Mouse (Mus musculus) limb, embryonic 15.5 days (tissue): ENCODE measurements around the gene Tnfrsf4. TPM values are rescaled to one million over a fixed set of nuclear protein-coding genes. Genes with fewer than 3 reads are reported as not detected.

ENCODE experiments used
- ATAC-seq: fragments of 200-750 bp; cut with Nextera tagmentation; 2 replicates; pipeline ENCODE4 v1.8.0; 2017; ENCODE audit warnings: low read depth, moderate TSS enrichment; ENCODE audit not compliant: insufficient number of reproducible peaks, low FRiP score, low TSS enrichment
- H3K27ac ChIP-seq: fragments of 300-500 bp; sonication (generic); 2 replicates; pipeline ENCODE4 v1.5.1; 2015; ENCODE audit warnings: moderate library complexity, mild to moderate bottlenecking, inconsistent platforms
- H3K27me3 ChIP-seq: fragments of 300-500 bp; sonication (generic); 2 replicates; pipeline ENCODE4 v1.6.1; 2015; ENCODE audit warnings: inconsistent platforms
- H3K36me3 ChIP-seq: fragments of 300-500 bp; sonication (generic); 2 replicates; pipeline ENCODE4 v1.6.1; 2015; ENCODE audit warnings: inconsistent platforms
- H3K4me1 ChIP-seq: fragments of 300-500 bp; sonication (generic); 2 replicates; pipeline ENCODE4 v1.6.1; 2015; ENCODE audit warnings: inconsistent platforms
- H3K4me2 ChIP-seq: fragments of 300-500 bp; sonication (generic); 2 replicates; pipeline ENCODE4 v1.6.1; 2015; ENCODE audit warnings: mild to moderate bottlenecking, inconsistent platforms
- H3K4me3 ChIP-seq: fragments of 300-500 bp; sonication (generic); 2 replicates; pipeline ENCODE4 v1.5.1; 2015; ENCODE audit warnings: mild to moderate bottlenecking, inconsistent platforms
- H3K9ac ChIP-seq: fragments of 300-500 bp; sonication (generic); 2 replicates; pipeline ENCODE4 v1.6.1; 2015; ENCODE audit warnings: inconsistent platforms
- H3K9me3 ChIP-seq: fragments of 300-500 bp; sonication (generic); 2 replicates; pipeline ENCODE4 v1.6.1; 2016; ENCODE audit warnings: inconsistent platforms
- WGBS: fragments of 180-500 bp; shearing (Covaris S2); methylation state at CpG from one replicate; pipeline ENCODE4 v1.1.7; 2015; 5-methylcytosine and 5-hydroxymethylcytosine counted together
- polyA plus RNA-seq: library from polyadenylated mRNA; unstranded; fragments of >200 nt; fragmentation: Nextera tagmentation; extraction: Ambion mirVana; gene quantifications from 2 replicates; pipeline ENCODE4 v1.2.1, GENCODE M21; 2015

Tnfrsf4 gene
- polyA plus RNA-seq, 1 experiment from 2014 or later = 0.55 TPM

DNA sequence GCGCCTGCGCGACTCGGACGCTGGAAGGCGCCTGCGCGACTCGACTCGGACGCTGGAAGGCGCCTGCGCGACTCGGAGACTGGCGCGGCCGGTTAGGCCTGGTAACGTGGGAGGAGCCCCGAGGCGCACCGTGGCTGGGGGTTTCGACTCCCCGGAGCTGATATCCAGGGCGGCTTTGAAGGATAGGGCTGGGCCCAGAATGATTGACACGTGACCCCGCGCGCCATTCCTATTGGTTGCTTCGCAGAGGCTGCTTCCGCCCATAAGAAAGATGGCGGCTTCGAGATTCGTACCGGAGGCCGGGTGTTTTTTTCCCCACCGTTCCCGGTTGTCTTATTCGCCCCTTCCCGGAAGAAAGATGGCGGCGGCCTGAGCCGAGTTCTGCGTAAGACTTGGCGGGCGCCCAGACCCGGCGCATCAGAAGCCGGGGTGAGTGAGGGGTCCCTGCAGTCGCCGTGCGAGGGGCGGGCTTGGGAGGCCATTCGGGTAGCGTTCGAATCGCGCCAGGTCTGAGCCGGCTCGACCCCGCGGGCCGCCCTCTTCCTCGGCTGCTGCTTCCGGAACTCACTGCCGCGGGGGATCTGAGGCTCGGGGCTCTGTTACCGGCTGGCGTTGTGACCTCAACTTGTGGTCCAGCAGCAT lies 20.6 kb upstream of the Tnfrsf4 start:
- peaks cover 24% of the 10 kb centered on the region for H3K36me3 ChIP-seq
- under 1% methylated on average over 70 of the region's 70 CpGs for WGBS
- H3K27me3 ChIP-seq = no peaks in the 10 kb centered on the region
- peak overlapping the region; percentile 98 for H3K27ac ChIP-seq
- peak overlapping the region; percentile 71 for H3K4me3 ChIP-seq
- H3K4me2 ChIP-seq = peak overlapping the region; percentile 61
- H3K4me1 ChIP-seq = peaks cover 26% of the 10 kb centered on the region
- peak; percentile 84 for ATAC-seq
- H3K9me3 ChIP-seq = no peaks in the 10 kb centered on the region
- H3K9ac ChIP-seq = peak overlapping the region; percentile 59

GRCm38 (mm10) chr4:155993606-155994005 lies 20.0 kb upstream of the Tnfrsf4 start:
- Histone ChIP-seq H3K27me3 (no peaks in the 10 kb centered on the region), H3K4me3 (peak overlapping the region; percentile 71), H3K4me1 (peaks cover 26% of the 10 kb centered on the region), H3K4me2 (peak overlapping the region; percentile 61), H3K9me3 (no peaks in the 10 kb centered on the region), H3K27ac (peak overlapping the region; percentile 98), H3K36me3 (peaks cover 29% of the 10 kb centered on the region), H3K9ac (peak overlapping the region; percentile 59)
- 2% methylated on average over 15 of the region's 15 CpGs for WGBS
- ATAC-seq = no peak

DNA sequence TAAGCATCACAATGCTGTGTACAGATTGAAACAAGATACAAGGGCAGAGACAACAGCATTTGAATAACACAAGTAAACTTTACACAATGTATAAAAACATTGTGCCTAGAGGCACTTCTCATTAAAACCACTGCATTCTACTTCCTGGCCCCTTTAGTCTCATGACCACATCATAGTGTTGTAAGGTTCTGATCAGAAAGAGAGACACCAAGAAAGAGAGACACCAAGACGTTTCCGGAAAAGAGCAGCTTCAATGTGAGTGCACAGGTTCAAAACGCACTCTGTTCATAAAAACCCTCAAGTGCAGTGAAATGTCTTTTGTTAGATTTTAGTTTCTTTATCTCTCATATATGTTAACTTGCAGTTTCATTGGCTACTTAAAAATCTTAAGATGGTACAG lies 9.5 kb upstream of the Tnfrsf4 start:
- Histone ChIP-seq H3K9me3 (no peaks in the 10 kb centered on the region), H3K4me3 (no peak overlapping the region), H3K4me2 (no peak overlapping the region), H3K9ac (no peak overlapping the region), H3K27me3 (no peaks in the 10 kb centered on the region), H3K4me1 (no peaks in the 10 kb centered on the region), H3K27ac (no peak overlapping the region), H3K36me3 (peaks cover 88% of the 10 kb centered on the region)
- 90% methylated on average over 3 of the region's 3 CpGs for WGBS
- ATAC-seq = no peak

GRCm38 (mm10) chr4:156008369-156008768 lies 5.3 kb upstream of the Tnfrsf4 start:
- peaks cover 87% of the 10 kb centered on the region for H3K36me3 ChIP-seq
- no peaks in the 10 kb centered on the region for H3K9me3 ChIP-seq
- whole genome bisulfite sequencing = 96% methylated on average over 4 of the region's 4 CpGs
- no peak overlapping the region for H3K4me2 ChIP-seq
- no peak overlapping the region for H3K27ac ChIP-seq
- no peak overlapping the region for H3K9ac ChIP-seq
- H3K4me1 ChIP-seq = no peaks in the 10 kb centered on the region
- no peak overlapping the region for H3K4me3 ChIP-seq
- ATAC-seq = no peak
- H3K27me3 ChIP-seq = no peaks in the 10 kb centered on the region

DNA sequence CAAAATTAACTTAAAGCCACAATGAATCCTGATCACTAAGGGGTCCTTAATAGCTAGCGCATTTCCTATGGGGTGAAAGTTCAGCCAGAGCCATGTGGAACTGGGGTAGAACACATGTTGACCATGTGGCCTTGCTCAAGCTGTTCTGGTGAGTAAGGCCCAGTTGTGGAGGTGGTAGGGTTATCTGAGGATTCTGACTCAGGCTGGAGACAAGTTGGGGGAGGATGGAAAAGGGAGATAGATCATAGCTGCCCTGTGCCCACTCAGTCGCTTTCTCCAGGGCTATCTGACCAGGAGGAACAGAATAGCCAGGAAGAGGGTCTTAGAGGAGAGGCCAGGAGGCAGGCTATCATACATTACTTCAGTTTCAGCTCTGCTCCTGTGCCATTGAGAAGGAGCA lies 793 bp downstream of the Tnfrsf4 start:
- H3K4me2 ChIP-seq = no peak overlapping the region
- no peaks in the 10 kb centered on the region for H3K9me3 ChIP-seq
- H3K9ac ChIP-seq = no peak overlapping the region
- no peak overlapping the region for H3K27ac ChIP-seq
- H3K36me3 ChIP-seq = peaks cover 51% of the 10 kb centered on the region
- ATAC-seq = no peak
- WGBS = 83% methylated on average over 2 of the region's 2 CpGs
- H3K4me1 ChIP-seq = no peaks in the 10 kb centered on the region
- no peak overlapping the region for H3K4me3 ChIP-seq
- H3K27me3 ChIP-seq = no peaks in the 10 kb centered on the region

- H3K36me3 ChIP-seq = peaks cover 23% of the 10 kb centered on the region
- H3K27me3 ChIP-seq = no peaks in the 10 kb centered on the region
- no peak overlapping the region for H3K4me3 ChIP-seq
- H3K9ac ChIP-seq = no peak overlapping the region
- no peak for ATAC-seq
- no peak overlapping the region for H3K27ac ChIP-seq
- no peaks in the 10 kb centered on the region for H3K9me3 ChIP-seq
- no peak overlapping the region for H3K4me2 ChIP-seq
- WGBS = 92% methylated on average over 12 of the region's 12 CpGs
- no peaks in the 10 kb centered on the region for H3K4me1 ChIP-seq
Measured at GRCm38 (mm10) chr4:156019771-156020170, 6.1 kb downstream of the Tnfrsf4 start.

- 67% methylated on average over 3 of the region's 3 CpGs for WGBS
Measured at GRCm38 (mm10) chr4:156021381-156021780, 7.7 kb downstream of the Tnfrsf4 start.

DNA sequence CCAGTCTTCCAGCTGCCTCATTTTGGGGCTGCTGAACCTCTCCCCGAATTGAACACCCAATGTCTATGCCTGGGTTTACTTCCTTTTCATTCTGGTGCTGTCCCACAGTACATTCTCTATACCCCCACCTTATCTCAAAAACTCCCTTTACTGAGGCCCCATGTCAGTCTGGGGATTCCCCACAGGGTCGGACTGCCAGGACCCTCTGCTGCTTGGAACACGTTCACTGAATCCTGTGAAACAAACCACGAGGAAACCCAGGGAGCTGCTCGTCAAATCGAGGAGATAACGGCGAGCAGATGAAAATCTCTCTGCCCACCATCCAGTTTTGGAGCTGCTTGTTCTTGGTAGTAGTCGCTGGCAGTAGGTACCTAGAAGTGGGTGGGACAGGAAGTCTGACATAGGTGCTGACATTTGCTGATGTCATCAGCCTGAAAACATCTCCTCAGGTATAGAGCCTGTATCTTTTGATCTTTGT lies 8.3 kb downstream of the Tnfrsf4 start:
- Histone ChIP-seq H3K4me2 (no peak overlapping the region), H3K27me3 (no peaks in the 10 kb centered on the region), H3K36me3 (peaks cover 29% of the 10 kb centered on the region), H3K4me3 (no peak overlapping the region), H3K9me3 (no peaks in the 10 kb centered on the region), H3K27ac (no peak overlapping the region), H3K9ac (no peak overlapping the region), H3K4me1 (peaks cover 14% of the 10 kb centered on the region)
- 65% methylated on average over 9 of the region's 9 CpGs for WGBS
- ATAC-seq = no peak

More at GRCm38 (mm10) chr4:156021381-156021780, 7.7 kb downstream of the Tnfrsf4 start:
- Histone ChIP-seq H3K4me3 (no peak overlapping the region), H3K36me3 (peaks cover 25% of the 10 kb centered on the region), H3K27me3 (no peaks in the 10 kb centered on the region), H3K4me2 (no peak overlapping the region), H3K4me1 (peaks cover 10% of the 10 kb centered on the region), H3K27ac (no peak overlapping the region), H3K9ac (no peak overlapping the region), H3K9me3 (no peaks in the 10 kb centered on the region)
- ATAC-seq = no peak

- Histone ChIP-seq H3K27me3 (no peaks in the 10 kb centered on the region), H3K4me3 (no peak overlapping the region), H3K27ac (no peak overlapping the region), H3K9ac (no peak overlapping the region), H3K4me1 (peaks cover 14% of the 10 kb centered on the region), H3K36me3 (peaks cover 42% of the 10 kb centered on the region), H3K9me3 (no peaks in the 10 kb centered on the region), H3K4me2 (no peak overlapping the region)
- no peak for ATAC-seq
- WGBS = 77% methylated on average over 9 of the region's 9 CpGs
Measured at GRCm38 (mm10) chr4:156023520-156023919, 9.9 kb downstream of the Tnfrsf4 start.

DNA sequence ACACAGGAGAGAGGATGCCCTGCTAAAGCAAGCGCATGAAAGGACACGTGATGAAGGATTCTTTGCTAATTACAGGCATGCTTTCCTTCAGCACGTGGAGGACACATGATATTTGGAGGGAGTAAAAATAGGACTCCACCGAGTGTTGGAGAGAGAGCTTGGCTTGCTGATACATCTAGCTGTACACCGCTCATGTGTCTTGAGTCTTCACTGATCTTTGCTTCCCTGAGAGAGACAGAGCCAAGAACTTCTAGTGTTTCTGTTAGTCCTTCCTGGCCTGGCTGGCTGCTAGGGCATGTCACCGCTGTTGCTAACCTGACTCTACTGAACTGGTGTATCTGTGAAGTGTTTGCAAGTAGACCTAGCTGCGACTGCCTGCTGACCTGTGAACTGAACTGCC lies 10.5 kb downstream of the Tnfrsf4 start:
- H3K9me3 ChIP-seq = no peaks in the 10 kb centered on the region
- peaks cover 14% of the 10 kb centered on the region for H3K4me1 ChIP-seq
- no peak for ATAC-seq
- peaks cover 46% of the 10 kb centered on the region for H3K36me3 ChIP-seq
- H3K27ac ChIP-seq = no peak overlapping the region
- 81% methylated on average over 7 of the region's 7 CpGs for WGBS
- no peak overlapping the region for H3K9ac ChIP-seq
- no peak overlapping the region for H3K4me2 ChIP-seq
- H3K4me3 ChIP-seq = no peak overlapping the region
- H3K27me3 ChIP-seq = no peaks in the 10 kb centered on the region

DNA sequence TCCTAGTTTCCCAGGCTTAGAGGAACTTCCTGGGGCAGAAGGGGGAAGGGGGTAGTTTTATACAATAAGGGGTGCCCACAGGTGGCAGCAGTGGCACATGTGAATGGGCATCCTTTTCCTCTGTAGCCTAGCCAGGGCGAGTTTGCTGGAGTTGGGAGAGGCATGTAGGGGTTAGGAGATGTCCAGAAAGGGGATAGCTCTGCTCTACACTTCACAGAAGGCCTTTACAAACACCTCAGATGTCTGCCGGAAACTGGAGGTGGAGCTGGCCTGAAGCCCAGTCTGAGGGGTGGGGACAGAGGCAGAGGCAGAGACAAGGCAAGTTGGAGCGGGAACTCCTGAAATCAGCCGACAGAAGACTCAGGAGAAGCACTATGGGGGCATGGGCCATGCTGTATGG lies 12.4 kb downstream of the Tnfrsf4 start, which contains the start of gene Tnfrsf18:
Gene Tnfrsf18 (plus strand): TSS at position 152 of the 400 bp plus-strand sequence.
- H3K27me3 ChIP-seq = no peaks in the 10 kb centered on the region
- no peaks in the 10 kb centered on the region for H3K9me3 ChIP-seq
- H3K4me1 ChIP-seq = peaks cover 25% of the 10 kb centered on the region
- WGBS = 45% methylated on average over 4 of the region's 4 CpGs
- peak within 1 kb of the TSS; percentile 61 for H3K27ac ChIP-seq
- no peak within 1 kb of the TSS for H3K4me3 ChIP-seq
- no peak within 1 kb of the TSS for H3K4me2 ChIP-seq
- H3K9ac ChIP-seq = no peak within 1 kb of the TSS; the same call in 1 of the 2 replicates
- H3K36me3 ChIP-seq = peaks cover 44% of the 10 kb centered on the region
- no peak for ATAC-seq

DNA sequence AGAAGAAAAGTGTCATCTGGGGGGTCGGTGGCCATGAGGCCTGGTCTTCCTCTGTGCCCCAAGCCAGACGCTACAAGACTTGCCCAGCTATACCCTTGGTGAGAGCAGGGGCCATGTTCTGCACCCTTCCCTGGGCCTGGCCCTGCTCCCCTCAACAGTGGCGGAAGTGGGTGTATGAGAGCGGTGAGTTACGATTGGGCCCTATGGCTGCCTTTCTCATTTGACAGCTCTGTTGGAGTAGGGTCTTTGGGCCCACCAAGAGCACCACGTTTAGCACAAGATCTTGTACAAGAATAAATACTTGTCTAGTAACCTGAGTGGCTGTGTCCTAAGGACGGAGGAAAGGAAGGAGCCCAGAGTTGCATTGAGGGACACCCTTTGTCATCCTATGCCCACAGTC lies 14.9 kb downstream of the Tnfrsf4 start:
- H3K4me2 ChIP-seq = no peak overlapping the region
- H3K9me3 ChIP-seq = no peaks in the 10 kb centered on the region
- H3K27ac ChIP-seq = no peak overlapping the region
- 95% methylated on average over 7 of the region's 7 CpGs for WGBS
- peaks cover 39% of the 10 kb centered on the region for H3K4me1 ChIP-seq
- no peaks in the 10 kb centered on the region for H3K27me3 ChIP-seq
- no peak overlapping the region for H3K9ac ChIP-seq
- H3K4me3 ChIP-seq = no peak overlapping the region
- ATAC-seq = no peak
- peaks cover 36% of the 10 kb centered on the region for H3K36me3 ChIP-seq
